Mouse (Mus musculus) neural tube, embryonic 13.5 days (tissue): ENCODE data around the gene Cecr2. TPM values are rescaled to one million over a fixed set of nuclear protein-coding genes. Genes with fewer than 3 reads are reported as not detected.
"Not testable (repeated sequence)": the region's sequence is repeated elsewhere in the genome, so short reads cannot be mapped to it uniquely, and the experiment has no call there.

Experiments
- ATAC-seq: fragments of 200-750 bp; cut with Nextera tagmentation; 2 replicates; pipeline ENCODE4 v1.8.0; 2017; ENCODE audit warnings: low read depth, mild to moderate bottlenecking, moderate TSS enrichment, moderate library complexity
- H3K27ac ChIP-seq: fragments of 300-500 bp; sonication (generic); replicated peaks from 2 replicates; pipeline ENCODE4 v1.5.1; 2015; ENCODE audit warnings: moderate library complexity, mild to moderate bottlenecking, inconsistent platforms
- H3K27me3 ChIP-seq: fragments of 300-500 bp; sonication (generic); 2 replicates; pipeline ENCODE4 v1.6.1; 2015; ENCODE audit warnings: mild to moderate bottlenecking, inconsistent platforms
- H3K36me3 ChIP-seq: fragments of 300-500 bp; sonication (generic); 2 replicates; pipeline ENCODE4 v1.6.1; 2015; ENCODE audit warnings: mild to moderate bottlenecking, inconsistent platforms
- H3K4me1 ChIP-seq: fragments of 300-500 bp; sonication (generic); replicated peaks from 2 replicates; pipeline ENCODE4 v1.6.1; 2015; ENCODE audit warnings: inconsistent platforms
- H3K4me2 ChIP-seq: fragments of 300-500 bp; sonication (generic); 2 replicates; pipeline ENCODE4 v1.6.1; 2015; ENCODE audit warnings: inconsistent platforms, mild to moderate bottlenecking, moderate library complexity
- H3K4me3 ChIP-seq: fragments of 300-500 bp; sonication (generic); 2 replicates; pipeline ENCODE4 v1.5.1; 2015; ENCODE audit warnings: mild to moderate bottlenecking, inconsistent platforms
- H3K9ac ChIP-seq: fragments of 300-500 bp; sonication (generic); 2 replicates; pipeline ENCODE4 v1.6.1; 2015; ENCODE audit warnings: moderate library complexity, mild to moderate bottlenecking, inconsistent platforms
- H3K9me3 ChIP-seq: fragments of 300-500 bp; sonication (generic); 2 replicates; pipeline ENCODE4 v1.6.1; 2016; ENCODE audit warnings: inconsistent platforms
- WGBS: fragments of 180-500 bp; shearing (Covaris S2); methylation state at CpG from one replicate; pipeline ENCODE4 v1.1.7; 2015; 5-methylcytosine and 5-hydroxymethylcytosine counted together
- microRNA-seq: library from miRNA; unstranded; fragments of <30 nt; microRNA quantifications from one replicate; pipeline ENCODE4, GENCODE M21; 2016
- polyA plus RNA-seq: library from polyadenylated mRNA; unstranded; fragments of >200 nt; fragmentation: Nextera tagmentation; extraction: Ambion mirVana; gene quantifications from 2 replicates; pipeline ENCODE4 v1.2.1, GENCODE M21; 2015

Cecr2 gene
- polyA plus RNA-seq, 1 experiment from 2014 or later: 7.1 TPM

DNA sequence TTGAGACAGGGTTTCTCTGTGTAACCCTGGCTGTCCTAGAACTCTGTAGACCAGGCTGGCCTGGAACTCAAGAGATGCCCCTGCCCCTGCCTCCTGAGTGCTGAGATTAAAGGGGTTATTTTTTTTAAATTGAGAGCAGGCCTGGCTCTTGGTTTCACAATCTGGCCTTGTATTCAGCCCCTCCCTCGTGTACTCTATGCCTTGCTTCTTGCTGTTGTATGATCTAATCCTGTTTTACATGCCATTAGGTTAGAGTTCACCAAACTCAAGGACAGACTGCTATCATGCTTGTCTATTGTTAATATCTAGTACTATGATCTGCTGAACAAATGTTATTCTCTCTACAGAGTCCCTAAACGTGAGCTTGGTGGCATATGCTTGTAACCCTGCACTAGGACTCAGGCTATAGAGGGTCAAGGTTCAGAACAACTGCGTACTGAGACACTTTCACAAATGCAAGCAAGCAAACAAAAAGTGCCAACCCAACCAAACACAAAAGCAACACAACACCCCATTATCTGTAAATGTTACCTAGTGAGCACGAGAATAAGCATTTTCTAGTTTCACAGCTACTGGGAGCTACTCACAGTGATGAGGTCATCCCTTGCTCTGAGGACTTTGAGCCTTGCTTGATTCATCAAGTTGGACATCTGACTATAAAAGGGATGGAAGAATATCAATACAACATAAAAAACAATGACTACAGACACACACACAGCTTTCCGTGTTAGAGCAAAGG lies 141.0 kb downstream of the Cecr2 start:
- no peaks in the 10 kb centered on the region for H3K27me3 ChIP-seq
- no peaks in the 10 kb centered on the region for H3K9me3 ChIP-seq
- no peak overlapping the region for H3K4me3 ChIP-seq
- ATAC-seq: no peak
- 91% methylated on average over 5 of the region's 5 CpGs for WGBS
- H3K4me2 ChIP-seq: no peak overlapping the region
- no peaks in the 10 kb centered on the region for H3K4me1 ChIP-seq
- H3K27ac ChIP-seq: no peak overlapping the region
- H3K36me3 ChIP-seq: peaks cover 95% of the 10 kb centered on the region
- H3K9ac ChIP-seq: no peak overlapping the region

DNA sequence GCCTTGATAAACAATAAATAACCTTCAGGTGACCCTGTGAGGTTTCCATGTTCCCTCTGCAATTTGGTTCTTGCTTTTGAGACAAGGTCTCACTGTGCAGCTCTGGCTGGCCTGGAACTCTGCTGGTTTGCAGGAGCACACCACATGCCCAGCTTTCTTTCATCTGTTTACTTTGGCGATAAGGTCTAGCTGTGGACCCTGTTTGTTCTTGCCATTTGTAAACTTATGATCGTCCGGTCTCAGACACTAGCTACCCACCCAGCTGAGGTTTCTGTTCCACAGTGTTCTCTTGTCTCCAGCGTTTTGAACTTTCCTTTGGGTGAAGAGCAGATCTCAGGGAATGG lies 141.5 kb downstream of the Cecr2 start:
- H3K27me3 ChIP-seq: no peaks in the 10 kb centered on the region
- WGBS: 93% methylated on average over 4 of the region's 4 CpGs

DNA sequence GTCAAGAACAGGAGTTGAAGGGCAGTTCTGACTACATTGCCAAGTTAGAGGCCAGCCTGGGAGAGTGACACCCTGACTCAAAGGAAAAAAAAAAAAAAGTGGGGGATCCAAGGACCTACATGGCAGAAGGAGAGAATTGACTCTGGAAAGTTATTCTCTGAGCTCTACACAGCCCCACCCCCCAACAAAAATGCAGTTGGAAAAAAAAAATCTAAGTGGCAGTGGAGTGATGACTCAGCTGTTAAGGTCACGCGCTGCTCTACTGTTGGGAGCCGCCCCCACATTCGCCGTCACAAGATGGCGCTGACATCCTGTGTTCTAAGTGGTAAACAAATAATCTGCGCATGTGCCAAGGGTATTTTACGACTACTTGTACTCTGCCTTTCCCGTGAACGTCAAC lies 145.8 kb downstream of the Cecr2 start:
- H3K27me3 ChIP-seq, H3K4me3 ChIP-seq, ATAC-seq, H3K4me2 ChIP-seq, H3K4me1 ChIP-seq, H3K9me3 ChIP-seq, H3K27ac ChIP-seq, H3K9ac ChIP-seq: not testable (repeated sequence)
- 94% methylated on average over 10 of the region's 10 CpGs for WGBS
- H3K36me3 ChIP-seq: peaks cover 49% of the 10 kb centered on the region

More for the DNA sequence above, 141.5 kb downstream of the Cecr2 start:
- H3K27ac ChIP-seq: no peak overlapping the region
- no peaks in the 10 kb centered on the region for H3K4me1 ChIP-seq
- H3K36me3 ChIP-seq: peaks cover 90% of the 10 kb centered on the region
- ATAC-seq: no peak
- H3K9me3 ChIP-seq: no peaks in the 10 kb centered on the region
- no peak overlapping the region for H3K4me3 ChIP-seq
- H3K9ac ChIP-seq: no peak overlapping the region
- H3K4me2 ChIP-seq: no peak overlapping the region

DNA sequence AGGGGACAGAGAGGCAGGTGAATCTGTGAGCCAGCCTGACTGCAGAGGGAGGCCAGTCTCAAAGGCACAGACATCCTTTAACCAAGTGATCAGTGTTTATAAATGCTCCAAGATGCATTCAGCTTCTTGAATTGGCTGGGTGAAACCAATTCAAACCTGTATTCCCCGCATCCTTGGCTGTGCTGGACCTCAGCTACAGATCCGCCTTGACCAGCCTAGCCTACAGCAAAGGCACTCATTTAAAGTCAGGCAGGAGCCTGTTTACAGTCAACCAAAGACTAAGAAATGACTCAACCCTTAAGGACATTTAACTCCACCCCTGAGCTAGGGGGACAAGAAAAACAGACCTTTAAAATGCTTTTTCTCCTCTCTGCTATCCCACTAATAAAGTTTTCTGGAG lies 153.1 kb downstream of the Cecr2 start:
- Histone ChIP-seq H3K9ac (no peak overlapping the region), H3K27ac (no peak overlapping the region), H3K4me1 (peaks cover 25% of the 10 kb centered on the region), H3K4me3 (no peak overlapping the region), H3K27me3 (no peaks in the 10 kb centered on the region), H3K9me3 (no peaks in the 10 kb centered on the region), H3K36me3 (peaks cover 23% of the 10 kb centered on the region), H3K4me2 (no peak overlapping the region)
- ATAC-seq: no peak
- 94% methylated on average over 2 of the region's 2 CpGs for WGBS

DNA sequence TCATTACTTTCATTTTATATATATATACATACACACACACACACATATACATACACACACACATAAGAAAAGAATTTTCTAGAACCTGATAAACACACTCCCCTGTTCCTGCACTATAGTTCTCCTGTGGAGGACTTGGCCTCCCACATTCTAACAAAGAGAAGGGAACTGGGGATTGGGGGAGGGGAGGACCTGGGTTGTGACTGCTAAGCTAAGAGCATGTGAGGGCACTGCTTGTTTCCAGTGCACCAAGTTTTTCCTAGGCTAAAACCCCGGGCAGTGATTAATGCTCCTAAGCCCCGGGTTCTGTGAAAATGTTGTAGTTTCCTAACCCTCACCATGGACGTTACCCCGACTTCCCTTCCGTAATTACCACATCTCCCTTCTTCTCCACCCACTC lies 154.0 kb downstream of the Cecr2 start:
- Histone ChIP-seq H3K4me2 (no peak overlapping the region), H3K27ac (no peak overlapping the region), H3K27me3 (no peaks in the 10 kb centered on the region), H3K9ac (no peak overlapping the region), H3K9me3 (no peaks in the 10 kb centered on the region), H3K4me3 (no peak overlapping the region), H3K36me3 (peaks cover 23% of the 10 kb centered on the region), H3K4me1 (peaks cover 25% of the 10 kb centered on the region)
- WGBS: 90% methylated on average over 5 of the region's 5 CpGs
- no peak for ATAC-seq

Small RNAs within 50 kb of the gene (microRNA-seq; reads per million reads assigned to microRNA genes)
- not detected for gene Gm25193

Other genes starting within 250 kb of the Cecr2 start
- gene Il17ra, start 203.1 kb upstream of the Cecr2 start, polyA plus RNA-seq: 9.5 and 10.7 TPM in 2 replicates
- 2.2 and 2.5 TPM in 2 replicates for gene Tmem121b, start 172.6 kb upstream of the Cecr2 start, polyA plus RNA-seq
- 15.1 and 15.8 TPM in 2 replicates for gene Hdhd5, start 135.1 kb upstream of the Cecr2 start, polyA plus RNA-seq
- gene Slc25a18, start 107.2 kb downstream of the Cecr2 start, polyA plus RNA-seq: 9.5 and 11.5 TPM in 2 replicates
- gene Atp6v1e1, start 156.4 kb downstream of the Cecr2 start, polyA plus RNA-seq: 301 TPM in 2 replicates
- gene Bcl2l13, start 169.8 kb downstream of the Cecr2 start, polyA plus RNA-seq: 23.6 and 23.8 TPM in 2 replicates